Mouse (Mus musculus) embryonic facial prominence, embryonic 12.5 days (tissue): Measurements from ENCODE around the gene Plac8. TPM values are rescaled to one million over a fixed set of nuclear protein-coding genes. Genes with fewer than 3 reads are reported as not detected.

ENCODE experiments used
- ATAC-seq: fragments of 200-750 bp; cut with Nextera tagmentation; 2 replicates; pipeline ENCODE4 v1.8.0; 2017; ENCODE audit not compliant: insufficient number of reproducible peaks, insufficient read depth, low FRiP score, low TSS enrichment
- H3K27ac ChIP-seq: fragments of 300-500 bp; sonication (generic); 2 replicates; pipeline ENCODE4 v1.5.1; 2016; ENCODE audit warnings: mild to moderate bottlenecking
- H3K27me3 ChIP-seq: fragments of 300-500 bp; sonication (generic); 2 replicates; pipeline ENCODE4 v1.6.1; 2016; ENCODE audit warnings: mild to moderate bottlenecking, moderate library complexity
- H3K36me3 ChIP-seq: fragments of 300-500 bp; sonication (generic); 2 replicates; pipeline ENCODE4 v1.6.1; 2016; ENCODE audit warnings: mild to moderate bottlenecking
- H3K4me1 ChIP-seq: fragments of 300-500 bp; sonication (generic); 2 replicates; pipeline ENCODE4 v1.6.1; 2016
- H3K4me2 ChIP-seq: fragments of 300-500 bp; sonication (generic); replicated peaks from 2 replicates; pipeline ENCODE4 v1.6.1; 2016; ENCODE audit warnings: mild to moderate bottlenecking, moderate library complexity
- H3K4me3 ChIP-seq: fragments of 300-500 bp; sonication (generic); 2 replicates; pipeline ENCODE4 v1.5.1; 2016; ENCODE audit warnings: mild to moderate bottlenecking
- H3K9ac ChIP-seq: fragments of 300-500 bp; sonication (generic); 2 replicates; pipeline ENCODE4 v1.6.1; 2016; ENCODE audit warnings: mild to moderate bottlenecking, moderate library complexity
- H3K9me3 ChIP-seq: fragments of 300-500 bp; sonication (generic); 2 replicates; pipeline ENCODE4 v1.6.1; 2016; ENCODE audit warnings: mild to moderate bottlenecking, moderate library complexity
- WGBS: fragments of 180-500 bp; shearing (Covaris S2); methylation state at CpG from one replicate; pipeline ENCODE4 v1.1.7; 2016; 5-methylcytosine and 5-hydroxymethylcytosine counted together
- polyA plus RNA-seq: library from polyadenylated mRNA; unstranded; fragments of >200 nt; fragmentation: Nextera tagmentation; extraction: Ambion mirVana; gene quantifications from 2 replicates; pipeline ENCODE4 v1.2.1, GENCODE M21; 2016

The Plac8 gene
- polyA plus RNA-seq, 1 experiment from 2014 or later, result 3.6 TPM

DNA sequence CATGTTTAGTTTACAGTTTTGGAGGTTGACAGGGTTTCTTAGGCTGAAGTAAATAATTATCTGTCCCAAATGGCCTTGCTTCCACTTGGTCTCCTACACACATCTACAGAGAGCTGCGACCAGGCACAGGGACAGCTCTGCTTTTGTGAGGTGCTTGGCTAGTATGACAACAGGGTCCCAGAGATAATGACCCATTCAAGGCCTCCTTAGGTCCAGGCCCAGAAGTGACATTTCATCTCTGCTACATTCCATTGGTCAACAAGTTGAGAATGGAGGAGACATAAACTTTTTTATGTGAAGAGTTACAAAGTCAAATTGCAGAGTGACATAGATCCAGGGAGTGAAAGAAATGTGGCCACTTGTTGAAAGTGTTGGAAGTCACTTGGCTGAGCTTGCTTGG lies 48.7 kb downstream of the Plac8 start:
- no peak overlapping the region for H3K27ac ChIP-seq
- H3K4me1 ChIP-seq, result peaks cover 10% of the 10 kb centered on the region; the same call in 1 of the 2 replicates
- no peak overlapping the region for H3K4me2 ChIP-seq
- peaks cover 8% of the 10 kb centered on the region; the same call in 1 of the 2 replicates for H3K36me3 ChIP-seq
- H3K4me3 ChIP-seq, result no peak overlapping the region
- 87% methylated on average over 1 of the region's 1 CpGs for WGBS
- H3K9me3 ChIP-seq, result no peaks in the 10 kb centered on the region
- no peak overlapping the region for H3K9ac ChIP-seq
- ATAC-seq, result no peak
- no peaks in the 10 kb centered on the region for H3K27me3 ChIP-seq

DNA sequence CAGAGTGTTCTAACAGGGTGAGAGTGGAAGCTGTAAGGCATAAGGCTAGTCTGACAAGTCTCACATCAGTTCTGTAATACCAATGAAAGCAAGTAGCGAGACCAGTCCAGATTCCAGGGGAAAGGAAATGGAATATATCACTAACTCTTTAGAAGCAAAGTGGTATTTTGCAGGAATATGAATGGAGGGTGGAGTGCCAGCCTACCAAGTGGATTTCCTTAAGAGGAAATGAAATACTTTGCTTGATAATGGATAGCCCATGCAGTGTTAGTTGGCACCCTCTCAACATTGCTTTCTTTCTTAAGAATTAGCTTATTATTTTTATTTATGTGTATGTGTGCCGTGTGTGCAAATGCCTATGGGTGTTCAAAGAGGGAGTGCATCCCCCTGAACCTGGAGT lies 51.8 kb downstream of the Plac8 start:
- no peaks in the 10 kb centered on the region for H3K27me3 ChIP-seq
- WGBS, result 89% methylated on average over 2 of the region's 2 CpGs
- H3K27ac ChIP-seq, result no peak overlapping the region
- H3K36me3 ChIP-seq, result peaks cover 4% of the 10 kb centered on the region; the same call in 1 of the 2 replicates
- ATAC-seq, result no peak
- H3K4me1 ChIP-seq, result peaks cover 10% of the 10 kb centered on the region
- no peaks in the 10 kb centered on the region for H3K9me3 ChIP-seq
- H3K4me2 ChIP-seq, result no peak overlapping the region
- no peak overlapping the region for H3K4me3 ChIP-seq
- H3K9ac ChIP-seq, result no peak overlapping the region

DNA sequence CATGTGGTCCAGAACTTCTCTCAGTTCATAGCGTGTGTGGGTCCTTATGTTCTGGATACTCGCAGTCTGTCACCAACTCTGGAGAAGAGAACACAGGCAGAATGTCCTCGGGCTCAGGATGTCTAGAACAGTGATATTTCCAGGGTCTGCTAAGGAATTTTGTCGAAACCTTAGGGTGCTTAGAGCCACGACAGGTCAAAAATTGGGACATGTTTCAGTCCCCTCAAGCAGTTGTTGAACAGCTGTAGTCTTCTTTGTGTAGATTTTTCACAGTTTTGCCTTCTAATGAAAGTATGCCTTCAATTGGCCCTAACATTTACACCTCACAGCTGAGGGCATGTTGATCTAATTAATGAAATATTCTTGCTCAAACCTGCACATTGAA lies 53.0 kb downstream of the Plac8 start:
- no peak for ATAC-seq
- Histone ChIP-seq H3K4me1 (peaks cover 10% of the 10 kb centered on the region), H3K27me3 (no peaks in the 10 kb centered on the region), H3K27ac (peak overlapping the region; percentile 87), H3K4me3 (peak overlapping the region; percentile 70), H3K9ac (peak overlapping the region; percentile 82), H3K4me2 (peak overlapping the region; percentile 70), H3K9me3 (no peaks in the 10 kb centered on the region), H3K36me3 (no peaks in the 10 kb centered on the region; the same call in 1 of the 2 replicates)
- 9% methylated on average over 5 of the region's 5 CpGs for WGBS

DNA sequence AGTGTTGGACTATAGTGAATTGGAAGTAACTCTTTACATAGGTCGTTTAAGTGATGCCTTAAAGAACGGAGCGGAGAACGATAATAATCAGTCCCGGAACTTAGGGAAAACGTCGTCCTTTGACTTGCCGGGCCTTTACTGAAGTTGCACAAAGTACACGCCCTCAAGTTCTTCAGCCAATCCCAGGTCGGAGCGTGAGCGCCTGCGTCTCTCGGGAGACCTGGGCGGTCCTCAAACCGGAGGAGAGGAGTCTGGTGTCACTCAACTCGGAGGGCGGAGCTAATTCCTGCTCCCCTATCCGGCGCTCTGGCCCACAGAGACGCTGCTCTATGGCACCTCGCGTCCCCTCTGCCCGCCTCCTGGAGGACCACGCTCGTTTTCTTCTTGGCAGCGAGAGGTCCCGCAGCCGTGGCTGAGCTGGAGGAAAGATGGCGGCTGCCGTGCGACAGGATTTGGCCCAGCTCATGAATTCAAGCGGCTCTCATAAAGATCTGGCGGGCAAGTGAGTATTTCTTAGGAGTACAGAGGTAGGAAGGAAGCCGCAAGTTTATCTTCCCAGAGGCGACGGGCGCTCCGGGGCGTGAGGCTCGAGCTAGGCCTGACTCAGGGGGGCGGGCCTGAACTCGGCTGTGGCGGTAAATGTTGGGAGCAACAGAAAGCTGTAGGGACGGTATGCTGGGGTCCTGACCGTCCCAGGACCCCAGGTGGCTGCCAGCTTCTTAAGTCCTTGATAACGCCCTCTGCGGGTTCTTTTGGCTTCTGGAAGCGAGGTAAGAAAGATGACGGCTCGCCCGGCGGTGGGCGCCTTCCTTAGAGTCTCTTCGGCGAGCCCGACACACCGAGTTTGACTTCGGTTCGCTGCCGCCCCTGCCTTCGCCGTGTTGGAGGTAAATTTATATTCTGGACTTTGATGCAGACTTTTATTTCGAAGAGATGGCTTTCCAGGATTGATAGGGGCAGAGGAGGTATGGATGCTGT lies 53.7 kb downstream of the Plac8 start, which contains the start of gene Cops4:
Gene Cops4 (plus strand): TSS at position 261 of the 978 bp plus-strand sequence.
- peak within 1 kb of the TSS; percentile 82 for H3K9ac ChIP-seq
- no peaks in the 10 kb centered on the region; the same call in 1 of the 2 replicates for H3K36me3 ChIP-seq
- peak within 1 kb of the TSS; percentile 87 for H3K27ac ChIP-seq
- peaks cover 10% of the 10 kb centered on the region for H3K4me1 ChIP-seq
- H3K9me3 ChIP-seq, result no peaks in the 10 kb centered on the region
- H3K27me3 ChIP-seq, result no peaks in the 10 kb centered on the region
- peak within 1 kb of the TSS; percentile 70 for H3K4me2 ChIP-seq
- peak; percentile 100 for ATAC-seq
- under 1% methylated on average over 64 of the region's 64 CpGs for WGBS
- peak within 1 kb of the TSS; percentile 70 for H3K4me3 ChIP-seq

DNA sequence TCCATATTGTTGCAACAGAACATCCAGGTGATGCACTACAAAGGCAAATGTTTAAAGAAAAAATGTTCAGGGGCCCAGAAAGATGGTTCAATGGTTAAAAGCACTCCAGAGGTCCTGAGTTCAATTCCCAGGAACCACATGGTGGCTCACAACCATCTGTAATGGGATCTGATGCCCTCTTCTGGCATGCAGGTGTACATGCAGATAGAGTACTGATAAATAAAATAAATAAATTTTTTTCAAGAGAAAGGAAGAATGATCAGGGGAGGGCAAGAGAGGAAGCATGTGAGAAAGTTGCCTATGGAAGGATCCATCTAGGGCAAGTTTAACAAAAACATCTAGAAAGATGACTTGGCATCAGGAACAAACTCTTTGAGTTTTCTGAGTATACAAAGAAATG lies 59.5 kb downstream of the Plac8 start:
- H3K4me2 ChIP-seq, result no peak overlapping the region
- H3K4me3 ChIP-seq, result no peak overlapping the region
- no peak overlapping the region for H3K27ac ChIP-seq
- no peaks in the 10 kb centered on the region for H3K9me3 ChIP-seq
- no peak for ATAC-seq
- no peaks in the 10 kb centered on the region for H3K27me3 ChIP-seq
- H3K36me3 ChIP-seq, result no peaks in the 10 kb centered on the region
- H3K4me1 ChIP-seq, result no peaks in the 10 kb centered on the region; the same call in 1 of the 2 replicates
- H3K9ac ChIP-seq, result no peak overlapping the region

DNA sequence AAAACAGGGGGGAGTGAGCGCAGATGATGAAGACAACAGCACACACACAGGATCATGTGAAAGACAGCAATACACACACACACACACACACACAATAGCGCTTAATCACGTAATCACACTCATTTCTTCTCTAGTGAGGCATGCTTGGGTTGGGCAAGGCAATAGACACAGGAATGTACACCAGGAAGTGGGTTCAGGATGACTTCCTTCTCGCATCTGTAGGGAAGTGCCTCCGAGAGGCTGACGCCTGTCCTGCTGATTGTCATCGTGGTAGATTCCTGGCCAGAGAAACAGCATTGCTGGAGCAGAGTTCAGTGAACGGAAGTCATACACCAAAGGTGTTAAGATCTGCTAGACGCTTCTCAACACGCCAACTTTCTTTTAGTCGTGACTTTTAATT lies 62.8 kb downstream of the Plac8 start:
- WGBS, result 75% methylated on average over 11 of the region's 11 CpGs
- Histone ChIP-seq H3K4me2 (no peak overlapping the region), H3K27me3 (no peaks in the 10 kb centered on the region), H3K4me1 (no peaks in the 10 kb centered on the region), H3K36me3 (no peaks in the 10 kb centered on the region), H3K9ac (no peak overlapping the region), H3K9me3 (no peaks in the 10 kb centered on the region), H3K27ac (no peak overlapping the region), H3K4me3 (no peak overlapping the region)
- ATAC-seq, result no peak

Other genes starting within 250 kb of the Plac8 start
- gene Sec31a, start 156.0 kb downstream of the Plac8 start, polyA plus RNA-seq, result 156 TPM in 2 replicates
- gene Lin54, start 71.6 kb downstream of the Plac8 start, polyA plus RNA-seq, result 13.3 and 13.6 TPM in 2 replicates
- gene Cops4, start 53.9 kb downstream of the Plac8 start, polyA plus RNA-seq, result 206 and 210 TPM in 2 replicates
- 57.8 and 59.8 TPM in 2 replicates for gene Coq2, start 102.9 kb upstream of the Plac8 start, polyA plus RNA-seq
- gene Hpse, start 147.5 kb upstream of the Plac8 start, polyA plus RNA-seq, result 2.6 and 3.1 TPM in 2 replicates
- 23.6 and 25.4 TPM in 2 replicates for gene Helq, start 226.4 kb upstream of the Plac8 start, polyA plus RNA-seq
- 173 and 186 TPM in 2 replicates for gene Mrps18c, start 226.4 kb upstream of the Plac8 start, polyA plus RNA-seq
- gene Abraxas1, start 248.7 kb upstream of the Plac8 start, polyA plus RNA-seq, result 33.8 and 38.2 TPM in 2 replicates